Mouse (Mus musculus) neural tube, embryonic 13.5 days (tissue): ENCODE measurements around the gene Zfp13. TPM values are rescaled to one million over a fixed set of nuclear protein-coding genes. Genes with fewer than 3 reads are reported as not detected.

Experiments
- ATAC-seq: fragments of 200-750 bp; cut with Nextera tagmentation; 2 replicates; pipeline ENCODE4 v1.8.0; 2017; ENCODE audit warnings: low read depth, mild to moderate bottlenecking, moderate TSS enrichment, moderate library complexity
- H3K27ac ChIP-seq: fragments of 300-500 bp; sonication (generic); replicated peaks from 2 replicates; pipeline ENCODE4 v1.5.1; 2015; ENCODE audit warnings: moderate library complexity, mild to moderate bottlenecking, inconsistent platforms
- H3K27me3 ChIP-seq: fragments of 300-500 bp; sonication (generic); 2 replicates; pipeline ENCODE4 v1.6.1; 2015; ENCODE audit warnings: mild to moderate bottlenecking, inconsistent platforms
- H3K36me3 ChIP-seq: fragments of 300-500 bp; sonication (generic); 2 replicates; pipeline ENCODE4 v1.6.1; 2015; ENCODE audit warnings: mild to moderate bottlenecking, inconsistent platforms
- H3K4me1 ChIP-seq: fragments of 300-500 bp; sonication (generic); replicated peaks from 2 replicates; pipeline ENCODE4 v1.6.1; 2015; ENCODE audit warnings: inconsistent platforms
- H3K4me2 ChIP-seq: fragments of 300-500 bp; sonication (generic); 2 replicates; pipeline ENCODE4 v1.6.1; 2015; ENCODE audit warnings: inconsistent platforms, mild to moderate bottlenecking, moderate library complexity
- H3K4me3 ChIP-seq: fragments of 300-500 bp; sonication (generic); 2 replicates; pipeline ENCODE4 v1.5.1; 2015; ENCODE audit warnings: mild to moderate bottlenecking, inconsistent platforms
- H3K9ac ChIP-seq: fragments of 300-500 bp; sonication (generic); 2 replicates; pipeline ENCODE4 v1.6.1; 2015; ENCODE audit warnings: moderate library complexity, mild to moderate bottlenecking, inconsistent platforms
- H3K9me3 ChIP-seq: fragments of 300-500 bp; sonication (generic); 2 replicates; pipeline ENCODE4 v1.6.1; 2016; ENCODE audit warnings: inconsistent platforms
- WGBS: fragments of 180-500 bp; shearing (Covaris S2); methylation state at CpG from one replicate; pipeline ENCODE4 v1.1.7; 2015; 5-methylcytosine and 5-hydroxymethylcytosine counted together
- polyA plus RNA-seq: library from polyadenylated mRNA; unstranded; fragments of >200 nt; fragmentation: Nextera tagmentation; extraction: Ambion mirVana; gene quantifications from 2 replicates; pipeline ENCODE4 v1.2.1, GENCODE M21; 2015

The Zfp13 gene
- polyA plus RNA-seq, 1 experiment from 2014 or later: 28.8 TPM

GRCm38 (mm10) chr17:23554321-23554720 lies 45.0 kb downstream of the Zfp13 start:
- Histone ChIP-seq H3K27ac (no peak overlapping the region), H3K36me3 (peaks cover 48% of the 10 kb centered on the region), H3K27me3 (no peaks in the 10 kb centered on the region), H3K4me3 (no peak overlapping the region), H3K9ac (no peak overlapping the region), H3K4me2 (no peak overlapping the region), H3K4me1 (peaks cover 13% of the 10 kb centered on the region), H3K9me3 (no peaks in the 10 kb centered on the region)
- no peak for ATAC-seq

- no peaks in the 10 kb centered on the region for H3K27me3 ChIP-seq
- WGBS: 65% methylated on average over 1 of the region's 1 CpGs
These were observed 45.6 kb downstream of the Zfp13 start for GRCm38 (mm10) chr17:23553634-23554120.

GRCm38 (mm10) chr17:23552896-23553633 lies 46.2 kb downstream of the Zfp13 start:
- H3K4me1 ChIP-seq: peaks cover 19% of the 10 kb centered on the region
- no peaks in the 10 kb centered on the region for H3K9me3 ChIP-seq
- WGBS: 87% methylated on average over 8 of the region's 8 CpGs
- H3K4me3 ChIP-seq: no peak overlapping the region
- no peaks in the 10 kb centered on the region for H3K27me3 ChIP-seq
- no peak overlapping the region for H3K27ac ChIP-seq
- H3K9ac ChIP-seq: no peak overlapping the region
- H3K4me2 ChIP-seq: no peak overlapping the region
- peaks cover 36% of the 10 kb centered on the region for H3K36me3 ChIP-seq
- ATAC-seq: no peak

More at GRCm38 (mm10) chr17:23553634-23554120, 45.6 kb downstream of the Zfp13 start:
- Histone ChIP-seq H3K4me2 (no peak overlapping the region), H3K9me3 (no peaks in the 10 kb centered on the region), H3K27ac (no peak overlapping the region), H3K9ac (no peak overlapping the region), H3K4me1 (peaks cover 19% of the 10 kb centered on the region), H3K36me3 (peaks cover 42% of the 10 kb centered on the region), H3K4me3 (no peak overlapping the region)
- ATAC-seq: no peak

GRCm38 (mm10) chr17:23551963-23552362 lies 47.3 kb downstream of the Zfp13 start:
- Histone ChIP-seq H3K4me2 (no peak overlapping the region), H3K27ac (no peak overlapping the region), H3K27me3 (no peaks in the 10 kb centered on the region), H3K4me1 (peaks cover 19% of the 10 kb centered on the region), H3K4me3 (no peak overlapping the region), H3K9me3 (no peaks in the 10 kb centered on the region), H3K9ac (no peak overlapping the region), H3K36me3 (peaks cover 25% of the 10 kb centered on the region)
- ATAC-seq: no peak
- 71% methylated on average over 5 of the region's 5 CpGs for WGBS

GRCm38 (mm10) chr17:23551416-23551815 lies 47.9 kb downstream of the Zfp13 start:
- peak overlapping the region; percentile 68 for H3K4me2 ChIP-seq
- H3K36me3 ChIP-seq: peaks cover 19% of the 10 kb centered on the region
- H3K9ac ChIP-seq: peak overlapping the region; percentile 72
- ATAC-seq: no peak
- peaks cover 19% of the 10 kb centered on the region for H3K4me1 ChIP-seq
- no peaks in the 10 kb centered on the region for H3K9me3 ChIP-seq
- no peaks in the 10 kb centered on the region for H3K27me3 ChIP-seq
- peak overlapping the region; percentile 70; the same call in 1 of the 2 replicates for H3K27ac ChIP-seq
- peak overlapping the region; percentile 61 for H3K4me3 ChIP-seq

GRCm38 (mm10) chr17:23550856-23551255 lies 48.4 kb downstream of the Zfp13 start:
- WGBS: under 1% methylated on average over 15 of the region's 15 CpGs
- Histone ChIP-seq H3K4me1 (peaks cover 19% of the 10 kb centered on the region), H3K4me3 (peak overlapping the region; percentile 61), H3K9ac (peak overlapping the region; percentile 72), H3K27ac (peak overlapping the region; percentile 70), H3K9me3 (no peaks in the 10 kb centered on the region), H3K36me3 (peaks cover 14% of the 10 kb centered on the region), H3K4me2 (peak overlapping the region; percentile 68), H3K27me3 (no peaks in the 10 kb centered on the region)
- peak; percentile 24 for ATAC-seq

- WGBS: 1% methylated on average over 22 of the region's 22 CpGs
- Histone ChIP-seq H3K9me3 (no peaks in the 10 kb centered on the region), H3K27ac (peak overlapping the region; percentile 70), H3K4me3 (peak overlapping the region; percentile 61), H3K36me3 (peaks cover 8% of the 10 kb centered on the region), H3K9ac (peak overlapping the region; percentile 72), H3K27me3 (no peaks in the 10 kb centered on the region), H3K4me2 (peak overlapping the region; percentile 68), H3K4me1 (peaks cover 19% of the 10 kb centered on the region)
- ATAC-seq: peak; percentile 62
These were observed 49.0 kb downstream of the Zfp13 start for GRCm38 (mm10) chr17:23550188-23550791.

GRCm38 (mm10) chr17:23549441-23549840 lies 49.8 kb downstream of the Zfp13 start:
- no peaks in the 10 kb centered on the region for H3K9me3 ChIP-seq
- H3K9ac ChIP-seq: peak overlapping the region; percentile 54
- H3K4me3 ChIP-seq: peak overlapping the region; percentile 61
- H3K36me3 ChIP-seq: no peaks in the 10 kb centered on the region
- 6% methylated on average over 9 of the region's 9 CpGs for WGBS
- peaks cover 19% of the 10 kb centered on the region for H3K4me1 ChIP-seq
- no peak; the same call in 1 of the 2 replicates for ATAC-seq
- peak overlapping the region; percentile 68 for H3K4me2 ChIP-seq
- no peaks in the 10 kb centered on the region for H3K27me3 ChIP-seq
- no peak overlapping the region for H3K27ac ChIP-seq

- Histone ChIP-seq H3K4me1 (peaks cover 19% of the 10 kb centered on the region), H3K27ac (no peak overlapping the region), H3K4me2 (peak overlapping the region; percentile 68), H3K36me3 (no peaks in the 10 kb centered on the region), H3K4me3 (peak overlapping the region; percentile 61), H3K9ac (peak overlapping the region; percentile 54), H3K9me3 (no peaks in the 10 kb centered on the region), H3K27me3 (peaks cover under 1% of the 10 kb centered on the region; the same call in 1 of the 2 replicates)
- peak; percentile 6; the same call in 1 of the 2 replicates for ATAC-seq
- under 1% methylated on average over 15 of the region's 15 CpGs for WGBS
These were observed 50.7 kb downstream of the Zfp13 start for GRCm38 (mm10) chr17:23548615-23549014.

GRCm38 (mm10) chr17:23547681-23548443 lies 51.4 kb downstream of the Zfp13 start:
- peak overlapping the region; percentile 64 for H3K4me3 ChIP-seq

GRCm38 (mm10) chr17:23546702-23547505 lies 52.4 kb downstream of the Zfp13 start:
- peak overlapping the region; percentile 38 for H3K27ac ChIP-seq
- H3K9ac ChIP-seq: peak overlapping the region; percentile 71
- H3K9me3 ChIP-seq: no peaks in the 10 kb centered on the region
- H3K4me1 ChIP-seq: peaks cover 25% of the 10 kb centered on the region
- peak overlapping the region; percentile 59 for H3K4me2 ChIP-seq
- under 1% methylated on average over 42 of the region's 42 CpGs for WGBS
- peak overlapping the region; percentile 64 for H3K4me3 ChIP-seq
- H3K27me3 ChIP-seq: peaks cover 12% of the 10 kb centered on the region
- peak; percentile 29 for ATAC-seq
- H3K36me3 ChIP-seq: no peaks in the 10 kb centered on the region

More at GRCm38 (mm10) chr17:23547681-23548443, 51.4 kb downstream of the Zfp13 start:
- H3K4me2 ChIP-seq: peak overlapping the region; percentile 59
- no peak overlapping the region for H3K27ac ChIP-seq
- no peak for ATAC-seq
- H3K9me3 ChIP-seq: no peaks in the 10 kb centered on the region
- H3K36me3 ChIP-seq: no peaks in the 10 kb centered on the region
- WGBS: 52% methylated on average over 11 of the region's 11 CpGs
- H3K9ac ChIP-seq: no peak overlapping the region
- peaks cover 7% of the 10 kb centered on the region; the same call in 1 of the 2 replicates for H3K27me3 ChIP-seq
- H3K4me1 ChIP-seq: peaks cover 19% of the 10 kb centered on the region
